Mouse (Mus musculus) left cerebral cortex, adult 11 months (tissue): Measurements from ENCODE around the gene Cks1b.

ENCODE experiments used
- DNase-seq: peaks from one replicate; pipeline ENCODE4 v3.0.0; 2022; ENCODE audit warnings: low spot score

Gene Cks1b

DNA sequence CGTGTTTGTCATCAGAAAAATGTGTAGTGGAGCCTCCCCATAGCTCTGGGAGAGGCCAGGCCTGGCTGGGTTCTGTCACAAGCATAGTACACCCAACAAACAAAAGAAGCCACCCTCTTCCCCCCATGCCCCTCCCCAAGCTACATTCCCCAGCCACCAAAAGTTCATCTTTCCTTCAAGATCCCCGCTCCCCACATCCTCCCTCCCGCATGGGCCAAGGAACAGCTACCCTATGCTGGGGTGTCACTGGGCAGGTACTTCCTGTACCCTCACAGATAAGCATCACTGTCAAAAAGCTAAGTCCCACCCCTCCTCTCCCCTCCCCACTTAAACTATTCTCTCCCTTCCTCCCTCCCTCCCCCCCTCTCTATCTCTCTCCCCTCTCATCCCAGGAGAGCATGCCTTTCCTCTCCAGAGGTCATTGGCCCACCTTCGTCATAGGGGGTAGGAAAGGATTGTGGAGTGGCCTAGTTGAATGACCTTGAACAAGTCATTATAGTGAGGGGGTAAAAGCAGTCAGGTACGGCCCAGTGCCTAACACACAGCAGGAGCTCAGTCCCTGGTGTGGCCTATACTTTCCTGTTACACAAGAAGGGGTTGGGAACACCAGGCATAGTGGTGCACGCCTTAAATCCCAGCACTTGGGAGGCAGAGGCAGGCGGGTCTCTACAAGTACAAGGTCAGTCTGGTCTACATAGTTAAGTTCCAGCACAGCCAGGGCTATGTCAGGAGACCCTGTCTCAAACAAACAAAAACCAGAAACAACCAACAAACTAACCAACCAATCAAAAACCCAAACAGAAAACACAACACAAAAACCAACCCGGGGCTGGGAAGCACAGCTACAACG lies 35.9 kb downstream of the Cks1b start:
- no peak for DNase-seq

DNA sequence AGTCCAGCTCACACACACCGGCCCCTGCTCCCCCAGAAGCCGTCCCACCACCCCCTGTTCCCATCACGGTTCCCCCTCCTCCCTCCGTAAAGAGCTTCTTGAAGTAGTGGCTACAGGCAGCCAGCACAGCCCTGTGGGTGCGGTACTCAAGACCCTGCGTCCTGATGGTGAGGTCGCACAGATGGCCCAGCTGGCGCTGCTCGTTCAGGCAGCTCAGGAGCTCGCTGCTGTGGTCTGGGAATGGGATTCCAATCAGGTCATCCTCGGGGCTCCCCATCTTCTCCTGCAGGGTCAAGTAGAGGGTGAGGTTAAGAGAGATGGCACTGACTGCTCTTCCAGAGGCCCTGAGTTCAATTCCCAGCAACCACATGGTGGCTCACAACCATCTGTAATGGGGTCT lies 37.0 kb downstream of the Cks1b start:
- no peak for DNase-seq

DNA sequence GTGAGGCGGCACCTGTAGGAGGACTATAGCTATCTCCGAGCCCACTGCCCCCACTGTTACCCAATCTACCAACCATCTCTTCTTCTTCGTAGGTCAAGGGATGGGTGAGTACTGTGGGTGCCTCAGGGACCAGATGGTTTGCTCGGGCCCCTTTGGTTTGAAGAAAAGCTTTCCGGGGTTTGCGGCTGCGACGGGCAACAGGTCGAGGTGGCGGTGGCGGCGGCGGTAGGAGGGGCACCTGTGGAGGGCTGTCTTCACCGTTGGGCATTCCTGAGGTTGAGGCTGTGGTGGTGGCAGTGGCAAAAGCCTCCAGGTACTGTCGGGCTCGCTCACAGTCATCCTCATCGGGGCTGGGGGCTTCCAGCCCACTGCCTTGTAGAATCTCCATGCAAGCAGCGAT lies 37.5 kb downstream of the Cks1b start:
- no peak for DNase-seq

DNA sequence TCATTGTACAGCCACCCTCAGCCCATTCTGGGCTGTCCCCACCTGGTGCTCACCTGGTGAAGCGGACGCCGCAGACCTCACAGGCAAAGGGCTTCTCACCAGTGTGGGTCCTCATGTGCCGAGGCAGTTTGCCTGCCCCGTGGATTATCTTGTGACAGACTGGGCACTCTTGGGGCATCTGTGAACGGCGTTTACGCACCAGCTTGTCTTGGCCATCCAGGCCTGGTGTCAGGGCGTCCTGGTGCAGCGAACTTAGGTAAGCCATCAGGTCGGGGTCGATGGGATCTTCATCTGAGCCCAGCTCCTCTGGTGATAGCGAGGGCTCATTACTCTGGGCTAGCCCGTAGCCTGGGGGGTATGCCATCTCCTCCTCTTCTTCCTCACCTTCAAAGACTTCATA lies 37.9 kb downstream of the Cks1b start:
- no peak for DNase-seq

DNA sequence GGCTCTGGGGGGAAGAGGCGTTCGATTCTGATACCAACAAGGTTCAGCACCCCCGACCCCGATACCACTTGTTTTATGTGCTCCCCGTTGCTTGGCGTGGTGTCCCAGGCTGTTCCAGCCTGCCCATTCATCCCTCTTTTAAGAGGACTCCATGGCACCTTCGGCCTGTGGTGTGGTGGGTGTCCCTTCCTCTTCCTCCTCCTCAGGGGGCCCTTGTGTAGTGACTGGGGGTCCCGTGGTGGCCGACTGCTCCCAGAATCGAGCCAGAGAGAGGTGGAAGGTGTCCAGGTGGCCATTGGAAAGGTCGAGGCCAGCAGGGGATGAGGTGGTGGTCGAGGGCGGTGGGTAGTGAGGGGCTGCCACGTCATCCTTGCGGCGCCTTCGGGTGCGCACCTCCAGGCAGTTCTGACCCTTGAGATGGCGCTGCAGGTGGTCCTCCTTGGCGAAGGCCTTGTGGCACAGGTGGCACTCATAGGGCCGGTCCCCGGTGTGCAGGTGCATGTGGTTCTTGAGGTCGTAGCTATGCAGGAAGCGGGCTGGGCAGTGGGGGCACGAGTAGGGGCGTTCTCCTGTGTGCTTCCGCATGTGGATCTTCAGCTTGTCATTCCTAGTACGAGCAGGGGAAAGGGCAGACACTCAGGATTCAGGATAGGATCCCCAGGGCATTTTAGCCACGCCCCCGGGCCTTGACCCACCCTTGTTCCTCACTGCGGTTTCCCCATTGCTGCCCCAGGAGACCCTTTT lies 38.6 kb downstream of the Cks1b start:
- DNase-seq, result no peak

DNA sequence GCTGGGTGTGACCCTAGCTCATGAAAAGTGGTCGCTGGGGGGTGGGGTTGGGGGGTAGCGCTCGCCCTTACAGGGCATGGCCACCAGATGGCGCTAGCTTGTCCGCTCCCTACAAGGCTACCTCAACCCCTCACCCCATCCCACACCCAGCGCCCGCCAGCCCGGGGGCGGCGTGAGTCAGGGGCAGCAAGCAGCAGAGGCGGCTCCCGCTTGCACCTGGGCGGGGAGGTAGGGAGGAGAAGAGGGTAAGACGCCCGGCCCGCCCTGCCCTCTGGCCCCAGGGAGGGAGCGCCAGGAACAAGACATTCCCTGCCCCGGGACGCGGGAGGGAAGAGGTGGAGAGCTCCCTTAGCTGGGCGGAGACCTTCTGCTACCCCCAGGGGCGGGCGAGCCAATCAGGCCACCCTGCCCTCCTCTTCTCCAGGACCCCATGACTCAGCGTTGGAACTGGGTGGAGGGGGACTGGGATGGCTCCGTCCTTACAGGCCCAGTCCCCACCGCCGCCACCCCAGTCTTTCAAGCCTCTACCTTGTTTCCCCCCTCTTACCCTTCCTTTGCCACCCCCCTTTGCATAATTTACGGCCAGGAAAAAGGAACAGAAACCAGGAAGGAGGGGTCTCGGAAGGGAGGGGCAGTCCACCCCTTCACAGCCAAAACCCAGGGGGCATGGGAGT lies 39.7 kb downstream of the Cks1b start:
- no peak for DNase-seq

DNA sequence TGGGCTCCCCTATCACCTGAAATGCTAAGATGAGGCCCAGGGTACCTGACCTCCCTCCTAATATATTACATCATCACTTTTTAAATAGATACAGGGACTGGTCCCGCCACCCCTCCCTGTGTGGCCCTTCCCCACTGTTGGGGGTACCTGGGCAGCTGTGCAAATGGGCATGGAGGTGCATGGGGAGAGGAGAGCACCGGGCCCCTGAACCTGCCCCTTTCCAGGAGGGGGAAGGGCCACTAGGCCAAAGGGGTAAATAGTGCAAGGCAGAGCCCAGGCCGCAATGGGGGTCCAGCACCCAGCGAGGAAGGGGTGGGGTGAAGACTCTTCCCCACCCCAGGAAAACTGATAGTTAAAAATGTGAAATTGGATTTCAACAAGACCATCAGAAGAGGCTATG lies 40.4 kb downstream of the Cks1b start:
- no peak for DNase-seq

DNA sequence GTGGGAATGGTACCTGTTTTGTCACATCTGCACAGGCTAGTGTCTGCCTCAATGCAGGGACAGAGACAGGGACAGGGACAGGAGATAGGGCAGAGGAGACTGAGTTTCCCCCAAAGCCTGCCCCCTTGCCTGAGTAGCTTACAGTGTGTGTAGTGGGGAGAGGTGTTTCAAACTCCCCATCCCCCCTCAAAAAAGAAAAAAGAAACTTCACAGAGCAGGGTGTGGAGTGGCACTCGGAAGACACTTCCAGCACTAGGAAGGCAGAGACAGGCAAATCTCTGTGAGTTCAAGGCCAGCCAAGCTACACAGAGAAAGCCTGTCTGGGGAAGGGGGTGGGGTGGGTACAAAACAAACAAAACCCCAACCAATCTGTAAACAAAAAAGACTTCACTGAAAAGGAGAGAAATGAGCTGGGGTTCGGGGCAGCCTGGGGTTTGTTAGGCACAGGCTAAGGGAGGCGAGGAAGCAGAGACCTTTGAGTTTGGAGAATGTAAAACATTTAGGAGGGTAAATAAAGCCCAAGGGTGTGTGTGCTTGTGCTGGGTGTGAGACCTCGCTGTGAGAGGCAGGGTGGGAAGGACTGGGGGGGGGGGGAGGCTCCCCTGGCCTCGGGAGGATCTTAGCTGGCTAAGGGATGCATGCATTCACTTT lies 44.5 kb downstream of the Cks1b start:
- DNase-seq, result no peak

DNA sequence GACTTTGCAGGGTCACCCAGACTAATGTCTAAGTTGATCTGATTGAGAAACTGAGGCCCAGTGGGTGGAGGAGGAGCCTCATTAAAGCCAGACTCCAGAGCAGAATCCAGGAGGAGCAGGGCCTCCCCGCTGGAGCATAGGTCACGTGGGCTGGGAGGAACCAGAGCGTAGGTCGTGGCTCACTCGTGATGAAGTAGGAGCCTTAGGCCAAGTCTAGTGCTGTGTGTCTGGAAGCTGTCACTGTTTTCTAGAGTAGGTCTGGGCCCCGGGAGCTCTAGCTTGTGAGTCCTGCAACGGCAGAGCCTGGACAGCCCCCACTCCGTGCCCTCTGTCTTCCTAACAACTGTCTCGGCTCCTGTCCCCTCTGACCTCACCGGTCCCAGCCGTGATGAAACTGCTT lies 50.8 kb downstream of the Cks1b start:
- DNase-seq, result no peak

DNA sequence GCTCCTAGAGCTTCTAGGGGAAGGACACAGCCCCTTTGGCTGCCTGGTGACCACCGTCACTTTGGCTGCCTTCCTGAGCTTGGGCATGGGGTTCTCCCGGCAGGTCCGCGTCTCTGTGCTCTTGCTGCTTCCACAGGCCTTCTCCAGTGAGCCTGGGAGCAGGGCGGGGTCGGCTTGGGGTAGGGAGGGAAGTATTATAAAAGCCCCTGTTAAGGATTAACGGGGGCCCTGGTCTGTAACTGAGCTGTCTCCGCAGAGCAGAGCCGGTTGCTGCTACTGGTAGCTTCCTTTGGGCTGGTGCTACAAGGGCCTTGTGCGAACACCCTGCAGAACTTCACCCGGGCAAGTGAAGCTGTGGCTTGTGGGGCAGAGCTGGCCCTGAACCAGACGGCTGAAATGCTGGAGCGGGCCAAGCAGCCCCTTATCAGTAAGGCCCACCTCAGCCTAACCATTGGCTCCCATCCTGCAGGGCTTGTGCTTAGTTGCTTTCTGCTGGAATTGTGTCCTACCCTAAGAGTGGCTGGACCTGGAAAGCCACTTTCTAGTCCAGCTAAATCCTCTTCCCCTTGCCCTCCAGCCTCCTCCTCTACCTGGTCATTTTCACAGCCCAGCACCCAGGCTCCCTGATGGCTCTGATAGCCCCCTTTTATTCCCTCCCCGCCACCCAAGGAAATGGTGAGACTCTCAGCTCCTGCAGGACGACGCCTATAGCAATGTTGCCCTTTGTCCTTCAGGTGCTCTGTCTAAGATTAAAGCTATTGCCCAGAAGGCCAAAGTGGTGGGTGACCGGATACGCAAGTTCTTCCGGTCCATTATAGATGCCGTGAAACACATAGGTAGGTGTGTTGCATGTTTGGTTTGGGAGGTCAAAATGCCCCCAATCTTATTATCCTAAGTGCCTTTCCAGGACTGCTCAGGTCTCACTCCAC lies 52.4 kb downstream of the Cks1b start:
- no peak for DNase-seq
